Mouse (Mus musculus) ES-E14 (cell line): Measurements from ENCODE around the gene Cavin4.

Experiments
- HCFC1 ChIP-seq: IDR thresholded peaks from 2 replicates; pipeline ENCODE4 v1.6.1; 2012; ENCODE audit warnings: low read length, inconsistent platforms, borderline replicate concordance; ENCODE audit not compliant: insufficient read depth
- ZC3H11A ChIP-seq: IDR thresholded peaks from 2 replicates; pipeline ENCODE4 v1.6.1; 2012; ENCODE audit warnings: low read depth, mild to moderate bottlenecking, inconsistent platforms, low read length, borderline replicate concordance

DNA sequence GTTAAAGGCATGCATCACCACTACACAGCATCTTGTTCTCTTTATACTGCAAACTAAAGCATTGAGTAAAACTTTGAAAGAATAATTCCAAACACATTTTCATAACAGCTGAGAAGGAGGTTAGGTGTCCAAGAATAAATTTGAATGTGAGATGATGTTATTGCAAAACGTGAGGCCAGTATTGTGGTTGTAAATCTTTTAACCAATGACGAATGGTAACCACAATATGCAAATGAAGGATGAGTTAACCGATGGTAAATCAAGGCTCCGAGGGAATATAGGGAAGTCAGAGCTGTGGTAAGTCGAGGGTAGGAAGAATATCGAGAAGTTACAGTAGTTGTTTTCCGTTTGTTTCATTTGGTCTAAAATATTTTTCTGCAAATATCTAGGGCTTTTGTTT lies 11.1 kb downstream of the Cavin4 start:
- TF ChIP-seq HCFC1 (no peak), ZC3H11A (no peak)
